Mouse (Mus musculus) erythroblast, embryonic 14.5 days (primary cell): Measurements from ENCODE around the gene Tfap4.

Experiments
- GATA1 ChIP-seq: IDR thresholded peaks from 2 replicates; pipeline ENCODE4 v1.6.1; 2012; ENCODE audit warnings: low read length, inconsistent platforms, mixed read lengths
- TAL1 ChIP-seq: IDR thresholded peaks from 3 replicates; pipeline ENCODE4 v1.6.1; 2012; ENCODE audit warnings: low read length, inconsistent platforms, mixed read lengths

DNA sequence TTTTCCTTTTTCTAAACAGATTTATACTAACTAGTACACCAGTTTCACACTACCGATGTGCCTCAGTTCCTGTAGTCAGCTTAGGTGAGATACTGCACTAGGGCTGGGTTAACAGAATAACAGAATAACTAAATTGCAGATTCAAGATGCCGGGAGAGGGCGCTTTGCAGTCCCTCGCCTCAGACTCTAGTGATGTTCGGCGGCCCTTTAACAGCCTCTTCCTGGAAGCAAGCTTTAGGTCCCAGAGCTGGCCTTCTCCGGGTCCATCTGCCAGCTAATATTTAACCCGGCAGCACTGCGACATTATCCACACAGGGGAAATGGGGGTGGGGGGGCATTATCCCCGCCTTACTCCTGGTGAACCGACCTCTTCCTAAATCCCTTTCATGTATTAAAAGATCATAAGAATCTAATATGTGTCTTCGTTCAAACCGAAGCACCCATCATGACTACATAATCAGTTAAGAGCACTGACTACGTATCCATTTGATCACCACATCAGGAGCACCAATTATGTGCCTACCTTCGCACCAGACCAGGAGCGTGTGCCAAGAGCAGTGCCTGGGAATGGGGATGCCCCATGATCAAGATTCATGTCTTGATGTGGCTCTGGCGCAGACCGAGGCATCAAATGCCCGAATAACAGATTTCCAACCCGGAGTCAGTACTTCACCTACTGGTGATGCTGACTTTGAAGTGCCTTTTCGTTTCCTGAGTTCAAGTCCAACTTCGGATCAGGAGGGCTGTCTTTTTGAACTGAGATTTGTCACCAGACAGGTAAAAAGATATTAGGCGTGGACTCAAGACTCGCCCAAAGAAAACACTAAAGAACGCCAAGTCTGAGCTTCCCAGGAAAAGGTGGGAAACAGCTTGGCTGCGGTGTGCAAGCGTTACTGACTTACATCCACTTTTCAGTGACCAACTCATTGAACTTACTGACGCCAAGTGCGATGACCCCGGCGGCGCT, 33.5 kb upstream of the Tfap4 start:
- TF ChIP-seq GATA1: no peak
- TF ChIP-seq TAL1: no peak
